Mouse (Mus musculus) left cerebral cortex, adult 11 months (tissue): ENCODE results near the gene Zbtb41.
"Not testable (repeated sequence)": the region's sequence is repeated elsewhere in the genome, so short reads cannot be mapped to it uniquely, and the experiment has no call there.

Experiments used
- DNase-seq: peaks from one replicate; pipeline ENCODE4 v3.0.0; 2022; ENCODE audit warnings: low spot score

Zbtb41 gene

DNA sequence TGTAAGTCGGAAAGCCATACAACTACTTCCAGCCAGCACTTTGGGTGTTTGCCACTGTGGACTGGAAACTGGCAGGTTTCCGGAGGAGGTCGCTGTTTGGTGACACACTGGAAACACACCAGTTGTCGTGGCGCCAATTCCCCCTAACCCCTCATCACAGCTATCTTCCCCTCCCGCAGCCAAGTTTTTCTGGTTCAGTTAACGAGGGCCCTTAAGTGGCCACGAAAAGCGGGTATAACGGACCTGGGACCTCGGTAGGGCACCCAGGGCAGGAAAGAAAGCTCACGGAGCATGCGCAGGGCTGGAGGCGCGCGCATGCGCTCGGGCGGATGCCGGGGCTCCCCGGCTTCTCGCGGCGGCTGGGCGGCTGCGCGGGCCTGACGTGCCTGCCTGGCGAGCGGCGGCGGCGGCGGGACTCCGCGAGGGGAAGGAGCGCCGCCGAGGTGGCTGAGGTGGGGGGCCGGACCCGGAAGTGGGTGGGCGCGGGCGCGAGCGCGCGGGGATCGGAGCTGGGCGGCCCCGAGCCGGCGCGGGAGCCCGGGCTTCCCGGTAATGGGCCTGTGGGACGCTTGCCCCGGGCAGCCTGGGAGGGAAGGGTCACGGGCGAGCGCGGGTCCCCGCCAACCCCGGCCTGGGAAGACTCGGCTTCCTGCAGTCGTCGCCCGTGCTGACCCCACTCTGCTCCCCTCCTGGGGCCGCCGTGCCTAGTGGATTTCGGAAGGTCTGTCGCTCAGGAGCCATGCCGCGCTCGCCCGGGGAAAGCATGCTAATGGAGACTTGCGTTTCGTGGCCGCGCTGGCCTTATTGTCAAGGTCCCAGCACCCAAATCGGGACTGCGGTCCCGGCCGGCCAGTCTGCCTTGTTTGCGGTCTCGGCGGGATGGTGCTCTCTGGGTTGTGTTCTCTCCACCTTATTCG, at the start of gene Zbtb41:
TSS of gene Zbtb41 (plus strand) at position 414 of the 917 bp plus-strand sequence.
- DNase-seq, result peak; percentile 83

DNA sequence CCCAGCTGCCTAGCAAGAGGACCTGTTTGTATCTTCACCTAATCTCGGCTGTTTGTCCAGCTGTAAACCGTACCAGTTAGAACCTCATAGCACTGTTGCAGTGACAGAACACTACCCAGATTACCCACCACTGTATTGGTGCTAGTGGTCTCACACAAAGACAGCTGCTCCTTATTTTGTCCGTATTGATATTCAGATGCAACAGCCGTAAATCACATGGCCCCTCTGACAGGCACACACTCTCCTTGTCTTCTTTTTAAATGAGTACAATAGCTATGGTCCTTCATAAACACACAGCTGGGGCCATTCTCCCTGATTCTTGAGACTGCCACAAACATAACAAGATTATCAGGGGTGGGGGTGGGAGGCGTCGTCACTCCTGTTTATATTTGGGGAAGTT, 46.2 kb upstream of the Zbtb41 start:
- DNase-seq, result no peak

DNA sequence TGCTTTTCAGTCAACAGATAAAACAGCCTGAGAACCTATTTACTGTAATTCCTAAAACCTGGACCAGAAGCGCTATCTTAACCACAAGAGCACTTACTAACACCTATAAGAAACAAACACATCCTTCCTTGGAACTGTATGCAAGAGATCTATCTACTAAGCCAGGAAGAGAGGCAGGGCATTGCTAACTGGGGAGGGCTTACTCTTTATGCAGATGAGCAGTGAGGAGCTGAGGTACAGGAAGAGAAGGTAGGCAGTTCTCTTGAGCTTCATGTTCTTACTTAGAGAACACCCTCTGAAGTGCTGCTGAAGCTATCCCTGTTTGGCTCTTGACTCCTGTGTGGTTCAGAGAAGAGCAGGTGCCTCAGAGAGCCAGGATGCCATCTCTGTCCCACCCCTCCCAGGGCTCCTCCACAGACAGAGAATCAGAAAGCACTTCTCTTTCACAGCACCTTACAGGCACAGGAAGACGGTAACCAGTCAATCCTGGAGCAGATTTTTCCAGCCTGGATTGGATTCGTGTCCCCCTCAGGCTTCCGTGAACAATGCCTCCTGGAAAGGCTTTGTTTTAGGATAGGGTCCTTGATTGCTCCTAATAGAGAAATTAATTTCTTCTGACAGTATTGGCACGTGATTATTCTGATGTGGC, 45.3 kb upstream of the Zbtb41 start, which contains the start of gene Crb1:
TSS of gene Crb1 (minus strand) at position 463 of the 649 bp plus-strand sequence.
- DNase-seq, result no peak

DNA sequence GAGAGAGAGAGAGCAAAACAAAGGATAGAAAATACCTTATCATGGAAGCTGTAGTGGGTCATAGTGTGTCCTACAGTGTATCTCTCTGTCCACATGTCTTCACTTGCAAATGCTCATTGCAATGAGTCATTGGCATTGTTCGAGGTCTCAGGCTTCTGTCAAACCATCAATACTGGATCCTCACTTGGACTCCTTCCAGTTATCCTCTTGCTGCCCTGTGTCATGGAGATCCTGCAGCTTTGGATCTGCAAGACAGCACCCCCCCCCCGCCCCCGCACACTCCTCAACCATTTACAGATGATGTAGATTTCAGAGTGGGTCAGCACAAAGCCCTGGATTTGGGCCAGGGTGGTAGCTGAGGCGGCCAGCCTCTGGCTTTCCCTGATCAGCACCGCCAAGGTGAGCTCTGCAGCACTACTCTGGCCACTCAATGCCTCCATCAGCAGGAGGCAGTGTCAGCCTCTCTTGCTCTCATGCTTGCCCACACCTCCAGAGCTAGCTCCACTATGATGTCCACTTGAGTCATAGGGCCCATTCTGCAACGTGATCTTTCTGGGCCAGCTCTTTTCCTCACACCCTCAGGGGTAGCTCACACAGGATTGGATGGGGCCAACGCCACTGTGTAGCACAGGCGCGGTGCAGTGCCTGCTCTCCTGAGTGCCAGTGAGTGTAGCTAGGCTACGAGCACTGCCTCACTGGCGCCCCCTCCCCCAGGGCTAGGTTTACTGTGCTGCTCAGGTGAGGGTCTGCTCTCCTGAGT, 43.0 kb upstream of the Zbtb41 start:
- DNase-seq, result no peak

DNA sequence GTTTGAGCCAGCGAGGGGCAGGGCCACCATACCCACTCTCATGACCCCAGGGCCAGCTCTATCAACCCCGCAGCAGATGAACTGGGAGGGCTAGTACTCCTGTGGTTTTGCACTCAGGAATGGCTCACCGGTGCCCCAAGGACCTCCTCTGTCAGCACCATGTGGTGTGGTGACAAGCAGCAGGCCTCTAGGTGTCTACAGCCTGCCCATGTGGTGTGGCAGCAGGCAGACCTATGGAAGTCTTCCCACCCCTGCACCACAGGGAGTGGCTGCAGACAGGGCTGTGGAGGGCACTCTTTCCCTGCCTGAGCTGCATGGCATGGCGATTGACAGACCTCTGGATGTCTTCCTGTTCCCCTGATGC, 42.5 kb upstream of the Zbtb41 start:
- no peak for DNase-seq

DNA sequence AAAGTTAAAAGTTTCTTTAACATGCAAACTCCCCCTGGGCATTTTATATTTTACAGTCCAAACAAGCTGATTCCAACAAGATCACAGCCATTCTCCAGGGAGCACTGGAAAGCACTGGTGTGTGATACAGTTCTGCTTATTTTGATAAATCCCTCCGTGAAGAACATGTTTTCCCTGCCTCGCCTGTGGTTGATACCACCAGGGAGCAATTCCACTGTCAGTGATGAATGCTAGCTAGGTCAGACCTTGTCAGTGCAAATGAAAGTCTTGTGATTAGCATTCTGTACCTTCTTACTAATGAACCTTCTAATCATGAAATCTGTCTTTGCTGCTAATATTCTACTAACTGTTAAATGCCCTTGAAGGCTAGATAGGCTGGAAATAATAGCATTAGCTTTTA, 30.3 kb upstream of the Zbtb41 start:
- DNase-seq, result no peak

DNA sequence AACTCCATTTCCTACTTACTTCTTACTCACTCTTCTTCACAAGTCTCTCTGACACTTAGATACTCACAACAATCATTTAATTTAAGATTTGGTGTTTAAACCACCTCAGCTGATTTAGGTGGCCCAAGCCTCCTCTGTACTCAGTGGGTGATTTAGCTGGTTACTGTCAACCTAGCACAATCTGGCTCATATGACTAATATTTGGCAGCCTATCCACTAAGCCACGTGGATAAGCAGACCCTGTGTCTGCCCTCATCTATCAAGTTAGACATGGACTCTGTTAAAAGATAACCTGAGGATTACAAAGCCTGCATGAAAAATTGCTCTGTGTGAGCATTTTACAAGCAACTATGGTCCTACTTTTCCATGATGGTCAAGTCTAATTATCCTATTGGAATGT, 25.5 kb upstream of the Zbtb41 start:
- no peak for DNase-seq

DNA sequence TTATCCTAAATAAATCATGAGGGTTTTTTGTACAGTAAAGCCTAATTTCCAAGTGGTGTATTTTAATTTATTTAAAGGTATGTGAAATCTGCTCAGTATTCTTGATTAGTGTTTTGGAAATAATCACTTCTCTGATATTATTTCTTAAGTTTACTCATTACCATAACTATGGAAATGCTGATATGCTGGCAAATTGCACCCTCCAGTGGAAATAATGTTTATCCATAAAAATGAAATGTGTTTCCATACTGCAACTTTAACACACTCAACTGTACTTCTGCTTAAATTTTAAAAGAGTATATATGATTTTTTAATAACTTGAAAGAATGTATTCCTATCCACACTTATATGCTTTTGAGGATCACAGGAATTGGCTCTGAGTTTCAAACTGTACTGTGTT, 16.3 kb upstream of the Zbtb41 start:
- DNase-seq, result no peak

DNA sequence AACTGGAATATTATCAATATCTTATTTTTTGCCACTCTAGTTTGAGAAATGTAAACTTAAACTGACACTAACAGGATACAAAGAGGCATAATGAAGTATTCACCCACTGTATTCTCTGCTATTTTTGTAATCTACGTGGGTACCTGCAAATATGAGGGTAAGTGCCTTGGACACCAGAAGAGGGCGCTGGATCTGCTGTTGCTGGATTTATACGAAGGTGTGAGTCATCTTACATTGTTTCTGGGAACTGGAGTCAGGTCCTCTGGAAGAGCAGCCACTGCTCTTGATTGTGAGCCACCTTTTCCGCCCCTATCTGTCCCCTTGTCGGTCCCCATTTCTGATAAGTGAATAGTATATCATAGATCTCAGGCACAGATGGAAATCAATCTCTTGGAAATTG, 14.4 kb upstream of the Zbtb41 start:
- no peak for DNase-seq

DNA sequence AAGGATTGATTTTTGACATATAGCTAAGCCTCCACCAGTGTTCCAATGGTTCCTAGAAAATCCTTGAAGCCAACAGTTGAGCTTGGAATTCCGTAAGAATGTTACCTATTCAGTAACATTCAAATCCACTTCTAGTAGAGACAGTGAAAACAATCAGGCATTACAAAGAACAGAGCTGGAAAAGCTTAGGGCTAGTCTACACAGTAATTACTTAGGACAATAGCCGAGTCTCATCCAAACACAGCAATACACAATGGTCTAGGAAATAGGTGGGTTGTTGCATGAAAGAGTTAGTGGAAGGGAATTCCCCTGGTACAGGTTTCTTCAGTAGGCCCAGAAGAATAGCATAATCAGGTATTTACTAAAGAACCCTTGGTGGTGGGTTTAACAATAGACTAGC, 9.7 kb upstream of the Zbtb41 start:
- DNase-seq, result not testable (repeated sequence)

DNA sequence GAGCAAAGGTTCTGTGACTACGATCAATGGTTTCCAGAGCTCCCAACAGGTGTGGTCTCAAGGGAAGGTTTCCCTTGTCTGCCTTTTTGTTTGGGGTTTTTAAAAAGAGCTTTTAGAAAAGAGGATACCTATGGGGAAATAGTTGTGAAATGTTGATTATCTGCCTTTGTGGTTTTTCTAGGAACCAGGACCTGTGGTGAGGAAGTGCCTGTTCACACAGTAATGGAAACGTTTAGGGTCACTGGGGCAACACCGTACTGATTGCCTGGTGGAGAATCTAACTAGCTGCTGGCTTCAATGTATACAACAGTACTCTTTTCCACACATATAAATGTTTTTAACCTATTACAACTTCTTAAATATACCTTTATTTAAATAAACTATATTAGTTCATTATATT, 8.6 kb upstream of the Zbtb41 start:
- DNase-seq, result no peak

DNA sequence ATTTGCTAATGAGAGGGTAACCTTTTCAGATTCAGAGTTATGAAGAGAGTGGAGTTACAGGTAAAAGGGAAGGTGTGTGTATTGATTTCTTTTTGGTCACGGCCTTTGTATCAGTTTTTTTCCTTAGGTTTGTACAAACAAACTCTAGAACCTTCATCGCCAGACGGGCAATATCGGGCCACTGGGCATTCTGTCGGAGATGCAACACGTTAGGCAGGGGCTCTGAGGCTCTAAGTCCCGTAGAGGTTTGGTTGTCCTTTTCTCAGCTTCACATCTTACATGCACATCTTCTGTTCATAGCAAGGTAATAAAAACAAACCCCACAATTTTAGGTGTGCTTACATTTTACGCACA, 590 bp upstream of the Zbtb41 start:
- DNase-seq, result no peak

DNA sequence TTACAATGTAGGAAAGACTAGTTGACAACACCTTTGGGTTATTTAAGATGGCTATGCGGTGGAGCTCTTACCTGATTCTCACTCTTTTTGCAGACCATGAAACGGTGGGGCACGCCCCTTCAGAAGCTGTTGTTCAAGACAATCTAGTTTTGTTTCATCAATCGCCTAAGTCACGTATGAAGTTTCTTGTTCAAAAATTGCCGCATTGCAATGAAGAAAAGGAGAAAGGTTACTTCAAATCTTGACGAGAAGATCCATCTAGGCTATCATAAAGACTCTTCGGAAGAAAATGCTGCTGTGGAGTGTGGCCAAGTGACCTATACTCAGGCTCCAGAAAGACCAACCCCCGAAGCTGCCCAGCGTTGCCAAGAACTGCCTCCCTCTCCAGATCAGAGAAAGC, 853 bp downstream of the Zbtb41 start:
- DNase-seq, result no peak

DNA sequence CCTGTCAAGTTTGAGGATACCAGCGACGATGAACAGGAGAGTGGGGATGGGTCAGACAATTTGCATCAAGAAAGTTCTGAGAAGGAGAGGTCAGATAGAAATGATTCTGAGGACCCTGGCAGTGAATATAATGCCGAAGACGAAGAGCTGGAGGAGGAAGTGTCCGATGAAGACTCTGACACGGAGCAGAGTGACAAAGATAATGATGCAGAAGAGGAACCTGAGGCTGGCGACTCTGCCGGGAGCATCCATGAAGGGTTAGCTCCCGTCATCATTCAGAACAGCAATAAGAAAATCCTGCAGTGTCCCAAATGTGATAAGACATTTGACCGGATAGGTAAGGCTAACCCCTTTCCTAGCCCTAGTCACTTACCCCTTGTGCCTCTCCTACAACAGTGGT, 1.8 kb downstream of the Zbtb41 start:
- DNase-seq, result no peak

DNA sequence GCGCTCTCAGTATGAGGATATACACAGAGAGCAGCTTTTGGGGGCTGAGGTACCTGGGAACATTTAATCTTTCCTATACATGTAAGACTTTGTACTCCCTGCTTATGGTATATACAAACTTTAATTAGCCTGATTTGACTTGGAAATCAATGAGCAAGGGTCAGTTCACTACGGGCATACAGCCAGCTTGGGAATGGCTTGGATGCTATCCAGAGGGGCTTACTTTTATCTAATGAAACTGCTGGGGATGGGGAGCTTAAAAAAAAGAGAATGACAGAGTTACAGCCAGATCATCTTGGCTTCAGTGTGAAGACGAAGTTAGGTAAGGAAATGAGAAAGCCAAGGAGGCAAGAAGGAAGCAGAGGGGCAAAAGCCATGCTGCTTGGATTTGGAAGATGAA, 2.9 kb downstream of the Zbtb41 start:
- no peak for DNase-seq

DNA sequence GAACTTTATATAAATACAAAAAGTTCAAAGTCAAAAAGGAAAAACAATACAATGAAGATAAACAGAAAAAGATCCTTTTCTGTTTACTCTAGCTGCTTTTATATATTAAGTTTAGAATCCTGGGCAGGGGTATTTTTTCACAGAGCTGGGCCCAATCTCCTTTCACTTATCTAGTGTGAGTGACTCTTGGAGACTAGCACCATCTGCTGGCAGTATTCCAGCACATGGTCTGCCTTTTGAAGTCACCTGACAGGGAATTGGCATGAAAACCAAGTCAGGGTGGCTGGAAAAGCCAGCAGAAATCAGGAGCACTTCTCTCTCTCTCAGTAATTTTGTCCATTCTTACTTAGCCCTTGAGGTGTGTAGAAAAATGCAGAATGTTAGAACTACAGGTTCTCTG, 16.3 kb downstream of the Zbtb41 start:
- no peak for DNase-seq

DNA sequence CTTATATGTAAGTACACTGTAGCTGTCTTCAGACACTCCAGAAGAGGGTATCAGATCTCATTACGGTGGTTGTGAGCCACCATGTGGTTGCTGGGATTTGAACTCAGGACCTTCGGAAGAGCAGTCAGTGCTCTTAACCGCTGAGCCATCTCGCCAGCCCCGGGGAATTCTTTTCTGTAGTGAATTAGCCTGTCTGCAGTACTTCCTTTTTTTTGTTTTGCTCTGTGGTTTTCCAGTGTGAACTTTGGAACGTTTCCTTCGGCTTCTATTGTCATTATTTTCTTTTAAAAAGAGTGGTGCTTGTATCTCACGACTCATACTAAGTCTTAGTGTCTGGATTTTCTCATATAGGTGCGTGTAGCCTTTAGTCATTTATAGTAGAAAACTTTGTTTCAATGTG, 21.0 kb downstream of the Zbtb41 start:
- DNase-seq, result not testable (repeated sequence)

DNA sequence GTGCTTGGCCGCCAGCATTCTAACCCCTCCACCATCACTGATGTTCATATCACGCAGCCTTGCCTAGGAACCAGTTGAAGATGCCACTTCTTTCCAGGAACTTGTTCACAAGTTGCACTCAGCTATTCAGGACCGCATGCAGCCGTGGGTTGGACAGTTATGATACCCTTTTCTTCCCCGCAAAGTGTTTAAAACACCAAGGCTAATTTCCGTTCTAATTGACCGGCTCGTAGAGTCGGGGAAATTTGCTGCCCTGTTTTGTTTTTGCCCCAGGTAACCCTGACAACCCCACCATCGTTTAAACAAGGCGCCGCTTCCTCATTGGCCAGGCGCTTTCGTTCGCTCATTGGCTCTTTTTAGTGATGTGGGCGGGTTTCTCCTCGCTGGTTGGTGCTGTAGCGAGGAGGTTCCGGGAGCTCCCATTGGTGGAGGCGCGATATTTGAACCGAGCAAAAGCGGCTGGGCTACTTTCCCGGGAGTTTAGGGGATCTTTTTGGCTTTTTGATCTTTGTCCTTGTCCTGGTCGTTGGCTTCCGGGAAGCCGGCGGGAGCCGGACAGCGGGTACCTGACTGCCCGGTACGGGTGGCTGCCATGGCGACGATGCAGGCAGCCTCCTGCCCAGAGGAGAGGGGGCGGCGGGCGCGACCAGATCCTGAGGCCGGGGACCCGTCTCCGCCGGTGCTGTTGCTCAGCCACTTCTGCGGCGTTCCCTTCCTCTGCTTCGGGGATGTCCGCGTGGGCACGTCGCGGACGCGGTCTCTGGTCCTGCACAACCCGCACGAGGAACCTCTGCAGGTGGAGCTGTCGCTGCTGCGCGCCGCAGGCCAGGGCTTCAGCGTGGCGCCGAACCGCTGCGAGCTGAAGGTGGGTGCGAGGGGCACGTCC, 32.5 kb downstream of the Zbtb41 start, which contains the start of gene Aspm:
TSS of gene Aspm (plus strand) at position 433 of the 886 bp plus-strand sequence.
- peak; percentile 78 for DNase-seq

DNA sequence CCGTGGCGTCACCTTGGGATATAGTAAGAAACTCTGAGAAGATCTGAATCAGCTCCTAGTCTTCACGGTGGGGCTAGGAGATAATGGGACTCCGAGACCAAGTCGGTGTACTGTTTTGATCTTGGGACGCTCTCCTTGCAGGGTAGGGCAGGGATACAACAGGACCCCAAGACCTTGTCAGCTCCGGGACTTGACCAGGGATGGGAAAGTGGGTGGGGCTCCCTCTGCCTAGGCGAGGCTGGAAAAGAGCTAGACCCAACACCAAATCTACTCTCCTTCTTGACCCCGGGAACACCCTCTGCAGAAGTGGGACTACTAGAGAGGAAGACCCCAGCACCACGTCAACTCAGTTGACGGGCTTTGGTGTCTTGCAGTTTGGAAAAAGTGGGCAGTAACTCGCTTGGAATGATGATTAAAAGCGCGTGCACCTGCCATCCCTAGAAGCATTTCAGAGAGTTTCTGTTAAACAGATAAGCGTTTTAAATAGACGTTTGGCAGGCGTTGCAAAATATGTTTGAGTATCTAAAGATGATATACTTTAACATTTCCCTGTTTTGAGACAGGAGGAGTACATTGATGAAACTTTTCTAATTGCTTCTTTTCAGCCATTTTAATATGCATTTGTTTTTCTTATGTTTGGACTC, 33.3 kb downstream of the Zbtb41 start:
- no peak for DNase-seq

DNA sequence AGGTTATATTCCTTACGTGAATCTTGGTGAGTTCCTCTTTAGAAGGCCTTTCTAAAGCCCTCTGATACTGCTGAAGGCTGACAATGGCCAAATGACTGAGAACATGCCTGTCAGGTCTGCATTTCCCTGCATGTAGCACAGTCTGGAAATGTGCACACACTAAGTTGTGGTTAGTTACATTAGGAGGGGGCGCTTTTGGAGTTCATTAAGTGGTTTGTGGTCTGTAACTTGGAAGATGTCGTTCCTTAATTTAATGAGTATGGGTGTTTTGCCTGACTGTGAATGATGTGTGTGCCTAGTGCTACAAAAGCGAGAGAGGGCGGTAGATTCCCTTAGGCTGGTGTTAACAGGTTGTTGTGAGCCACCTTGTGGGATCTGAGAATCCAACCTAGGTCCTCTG, 38.7 kb downstream of the Zbtb41 start:
- no peak for DNase-seq

DNA sequence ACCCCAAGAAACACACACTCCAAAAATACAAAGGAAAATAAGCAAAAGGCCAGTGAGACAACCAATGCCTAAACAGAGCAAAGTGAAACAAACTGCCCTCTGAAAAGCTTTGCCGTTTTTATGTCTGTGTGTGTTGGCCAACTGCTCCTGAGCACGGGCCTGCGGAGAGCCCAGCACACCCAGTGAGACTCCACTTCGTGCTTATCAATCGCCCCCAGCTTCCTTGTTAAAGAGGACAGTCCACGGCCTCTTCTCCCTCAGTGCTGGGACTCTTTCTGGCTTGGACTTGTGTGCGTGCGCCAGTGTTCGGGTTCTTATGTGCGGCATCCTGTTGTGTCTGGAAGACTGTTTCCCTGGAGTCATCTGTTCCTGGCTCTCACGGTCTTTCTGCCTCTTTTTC, 43.8 kb downstream of the Zbtb41 start:
- DNase-seq, result no peak
